9 mouse cellular contexts compared by ENCODE assay signal in genomic region chr5:144214453-144214852, GRCm38 (mm10). TPM values are rescaled to one million over a fixed set of nuclear protein-coding genes. Genes with fewer than 3 reads are reported as not detected.
DNase-seq lines count a peak whose midpoint lies in the region; ATAC-seq lines count a peak whose summit lies in the region.
"Had no signal": no experiment of that assay in that cellular context is flagged by ENCODE, and none has a peak within 500 bp of the region (broad histone marks: within the 10 kb centered on the region; RNA-seq: fewer than 3 reads in every experiment).

No protein-coding gene starts in this region.

- no peaks in the 10 kb centered on the region for H3K27me3 ChIP-seq in neural tube, embryonic 15.5 days (replicated peaks)
- H3K27me3 ChIP-seq: neural tube, embryonic 12.5 days had no signal

- peak; percentile 73 to 75 for DNase-seq in cerebellum, adult 18-20 months
- DNase-seq in cerebellum, adult 11 months: no peak
- peak; percentile 61 for DNase-seq in neural tube, embryonic 10.5 days (ENCODE audit: extremely low spot score, low spot score)
- peak; percentile 83 to 87 for DNase-seq in cerebellum, postnatal 10 days
- peak; percentile 57 to 76 for DNase-seq in lung, postnatal 4 days
- DNase-seq in thymus, postnatal 14 days: peak; percentile 66

- WGBS in neural tube, embryonic 15.5 days: 33% methylated on average over 7 of the region's 7 CpGs

- no peak overlapping the region for H3K4me2 ChIP-seq in neural tube, embryonic 15.5 days
- H3K4me2 ChIP-seq: neural tube, embryonic 12.5 days had no signal

- no peak overlapping the region for H3K9ac ChIP-seq in neural tube, embryonic 15.5 days (replicated peaks)
- H3K9ac ChIP-seq: neural tube, embryonic 12.5 days had no signal

- no peak overlapping the region for H3K4me3 ChIP-seq in neural tube, embryonic 15.5 days (replicated peaks)
- H3K4me3 ChIP-seq: neural tube, embryonic 12.5 days had no signal

- H3K27ac ChIP-seq in neural tube, embryonic 15.5 days (replicated peaks): no peak overlapping the region
- H3K27ac ChIP-seq: neural tube, embryonic 12.5 days had no signal

- no peak for ATAC-seq in neural tube, embryonic 15.5 days (ENCODE audit: low FRiP score)
- ATAC-seq in inflammation-experienced regulatory T-cells, adult 6 months: peak; percentile 10

- 0 out of 2 replicates have a peak, but pooled peaks cover 3% of the 10 kb centered on the region for H3K4me1 ChIP-seq in neural tube, embryonic 15.5 days

- no peaks in the 10 kb centered on the region for H3K9me3 ChIP-seq in neural tube, embryonic 15.5 days (replicated peaks)
- H3K9me3 ChIP-seq: neural tube, embryonic 12.5 days had no signal

- peaks cover 70% of the 10 kb centered on the region for H3K36me3 ChIP-seq in neural tube, embryonic 15.5 days

RNA-seq across cellular contexts. Expression of gene Tecpr1, which starts 9.0 kb away (rescaled TPM):
- 40.3 and 42.6 TPM in 2 replicates for polyA plus RNA-seq in neural tube, embryonic 15.5 days (2015; fragmentation: Nextera tagmentation; extraction: Ambion mirVana)
- polyA plus RNA-seq in inflammation-experienced regulatory T-cells, adult 6 months (2017; shearing (Covaris generic)): 10 to 100 TPM; 74.3 to 93.5 (median 81.1) TPM

RNA-seq across cellular contexts. Expression of gene Bhlha15, which starts 24.4 kb away (rescaled TPM):
- 0.15 and 0.38 TPM in 2 replicates for polyA plus RNA-seq in neural tube, embryonic 15.5 days (2015; fragmentation: Nextera tagmentation; extraction: Ambion mirVana)
- polyA plus RNA-seq in inflammation-experienced regulatory T-cells, adult 6 months (2017; shearing (Covaris generic)): under 1 TPM in 2 of 3 experiments, not detected in 1; 0.21 to 0.26 TPM

RNA-seq across cellular contexts. Expression of gene Bri3, which starts 29.8 kb away (rescaled TPM):
- 91.9 and 106 TPM in 2 replicates for polyA plus RNA-seq in neural tube, embryonic 15.5 days (2015; fragmentation: Nextera tagmentation; extraction: Ambion mirVana)
- polyA plus RNA-seq in inflammation-experienced regulatory T-cells, adult 6 months (2017; shearing (Covaris generic)): 1 to 10 TPM; 2.0 to 5.2 (median 3.2) TPM

Comparison
In these comparisons a context has a peak if more than half of its experiments do, and no peak if none do; other contexts are left out.
1. RNA of gene Bri3, which starts 29.8 kb away (polyA plus RNA-seq): 91.9 to 106 TPM in neural tube, embryonic 15.5 days; 2.0 to 5.2 TPM in inflammation-experienced regulatory T-cells, adult 6 months; every median in the first group is over 10 times any median in the second.